In the genomic region with DNA sequence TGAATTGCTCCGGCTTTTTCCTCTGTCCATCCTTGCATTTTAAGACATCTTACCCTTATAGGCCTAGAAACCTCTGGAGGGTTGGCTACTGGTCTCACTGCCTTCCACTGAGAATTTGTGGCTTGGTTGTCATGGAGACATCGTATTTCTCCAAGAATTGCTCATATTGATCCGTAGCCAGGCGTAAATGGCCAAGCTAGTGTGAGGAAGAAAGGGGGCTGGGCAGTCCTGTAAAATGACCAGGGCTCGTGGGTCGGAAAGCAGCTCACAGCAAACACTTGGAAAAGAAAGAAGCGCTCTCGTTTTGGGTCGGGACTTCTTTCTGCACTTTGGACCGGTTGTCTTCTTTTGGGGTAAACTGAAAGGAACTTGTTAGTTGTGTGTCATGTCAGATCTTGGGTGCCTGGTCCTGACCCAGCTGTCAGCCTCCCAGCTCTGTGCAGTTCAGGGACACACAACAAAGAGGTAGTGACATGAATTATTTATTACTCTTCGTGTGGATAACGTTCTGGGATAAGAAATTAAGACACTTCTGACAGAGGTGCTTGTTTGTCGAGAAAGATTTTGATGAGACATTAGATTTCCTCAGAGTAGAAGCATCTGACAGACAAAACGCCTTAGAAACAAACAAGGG, we compare ENCODE assay signal across 16 mouse cellular contexts.
A peak's percentile ranks its signal among the peaks of the same experiment; 100 is the strongest.
DNase-seq lines count a peak whose midpoint lies in the region; ATAC-seq lines count a peak whose summit lies in the region.
"Had no signal": no experiment of that assay in that cellular context is flagged by ENCODE, and none has a peak within 500 bp of the region (broad histone marks: within the 10 kb centered on the region; RNA-seq: fewer than 3 reads in every experiment).

No protein-coding gene starts in this region.

- ATAC-seq in forebrain, embryonic 13.5 days = no peak
- ATAC-seq in hindbrain, embryonic 16.5 days = peak; percentile 83
- ATAC-seq in monocyte, adult 5-6 weeks (replicated peaks; ENCODE audit: insufficient number of reproducible peaks, low FRiP score, low TSS enrichment, poor library complexity, severe bottlenecking) = no peak
- ATAC-seq: intestine, embryonic 15.5 days had no signal

- no peak overlapping the region for H3K27ac ChIP-seq in forebrain, embryonic 13.5 days
- H3K27ac ChIP-seq in hindbrain, embryonic 16.5 days (ENCODE audit: low read depth, low read length) = no peak overlapping the region
- H3K27ac ChIP-seq: heart, embryonic 15.5 days; intestine, embryonic 15.5 days had no signal

- no peaks in the 10 kb centered on the region for H3K9me3 ChIP-seq in forebrain, embryonic 13.5 days (replicated peaks)
- no peaks in the 10 kb centered on the region for H3K9me3 ChIP-seq in hindbrain, embryonic 16.5 days (ENCODE audit: control insufficient read depth, low read length)
- H3K9me3 ChIP-seq: heart, embryonic 15.5 days; intestine, embryonic 15.5 days had no signal

- no peaks in the 10 kb centered on the region for H3K36me3 ChIP-seq in forebrain, embryonic 13.5 days (ENCODE audit: poor library complexity, severe bottlenecking)
- H3K36me3 ChIP-seq in hindbrain, embryonic 16.5 days (ENCODE audit: control insufficient read depth, insufficient read depth, low read length) = no peaks in the 10 kb centered on the region
- H3K36me3 ChIP-seq: heart, embryonic 15.5 days; intestine, embryonic 15.5 days had no signal

- H3K27me3 ChIP-seq in forebrain, embryonic 13.5 days = no peaks in the 10 kb centered on the region
- H3K27me3 ChIP-seq in hindbrain, embryonic 16.5 days (replicated peaks; ENCODE audit: control insufficient read depth, insufficient read depth, low read length) = no peaks in the 10 kb centered on the region
- H3K27me3 ChIP-seq: CH12.LX; heart, embryonic 15.5 days; intestine, embryonic 15.5 days had no signal

- 0 out of 2 replicates have a peak overlapping the region, but pooled peaks have one; percentile 14 for H3K4me2 ChIP-seq in forebrain, embryonic 13.5 days
- peak overlapping the region; percentile 8; the same call in 1 of the 2 replicates for H3K4me2 ChIP-seq in hindbrain, embryonic 16.5 days (ENCODE audit: low read length)
- H3K4me2 ChIP-seq: heart, embryonic 15.5 days; intestine, embryonic 15.5 days; lung, embryonic 14.5 days had no signal

- DNase-seq in embryo, embryonic 10.5 days (ENCODE audit: low spot score) = peak; percentile 74
- DNase-seq in neural tube, embryonic 10.5 days (ENCODE audit: extremely low spot score, low spot score) = peak; percentile 47
- no peak for DNase-seq in frontal cortex, postnatal 14 days (ENCODE audit: low spot score in 2 of 2)
- no peak for DNase-seq in ovary, postnatal 36 days (ENCODE audit: low spot score)
- no peak for DNase-seq in lung, postnatal 10 days
- DNase-seq: gastrocnemius, postnatal 25 days; kidney, postnatal 10 days; layer of hippocampus, postnatal 36 days; lung, embryonic 14.5 days; thymus, adult 2 months had no signal

- no peak overlapping the region for H3K9ac ChIP-seq in forebrain, embryonic 13.5 days
- H3K9ac ChIP-seq in hindbrain, embryonic 16.5 days (ENCODE audit: low read depth, low read length) = no peak overlapping the region
- H3K9ac ChIP-seq: heart, embryonic 15.5 days; intestine, embryonic 15.5 days; lung, embryonic 14.5 days had no signal

- no peak overlapping the region for H3K4me3 ChIP-seq in forebrain, embryonic 13.5 days
- H3K4me3 ChIP-seq in hindbrain, embryonic 16.5 days (ENCODE audit: low read length) = no peak overlapping the region
- H3K4me3 ChIP-seq: heart, embryonic 15.5 days; intestine, embryonic 15.5 days had no signal

- peaks cover 22% of the 10 kb centered on the region for H3K4me1 ChIP-seq in forebrain, embryonic 13.5 days
- H3K4me1 ChIP-seq in hindbrain, embryonic 16.5 days (ENCODE audit: control insufficient read depth, insufficient read depth, low read depth, low read length) = peaks cover 3% of the 10 kb centered on the region; the same call in 1 of the 2 replicates

- 35% methylated on average over 14 of the region's 14 CpGs for WGBS in forebrain, embryonic 13.5 days
- 16% methylated on average over 14 of the region's 14 CpGs for WGBS in hindbrain, embryonic 16.5 days

Comparison
In these comparisons a context has a peak if more than half of its experiments do, and no peak if none do; other contexts are left out.
1. DNase-seq: peak in embryo, embryonic 10.5 days (single experiment) and neural tube, embryonic 10.5 days (single experiment); none in frontal cortex, postnatal 14 days (0 of 2), ovary, postnatal 36 days (single experiment) and lung, postnatal 10 days (single experiment).